Mouse (Mus musculus): ENCODE results near the gene Colca2.

GRCm38 (mm10) chr9:51326619-51327554 lies 48.5 kb upstream of the Colca2 start:
- TF ChIP-seq EP300 (IDR thresholded peaks at IDR 0.05; ENCODE audit: low read depth) (no peak), CTCF (IDR thresholded peaks at IDR 0.05; ENCODE audit: low read depth) (no peak)
